Mouse (Mus musculus): ENCODE measurements around the gene Ddi2.

DNA sequence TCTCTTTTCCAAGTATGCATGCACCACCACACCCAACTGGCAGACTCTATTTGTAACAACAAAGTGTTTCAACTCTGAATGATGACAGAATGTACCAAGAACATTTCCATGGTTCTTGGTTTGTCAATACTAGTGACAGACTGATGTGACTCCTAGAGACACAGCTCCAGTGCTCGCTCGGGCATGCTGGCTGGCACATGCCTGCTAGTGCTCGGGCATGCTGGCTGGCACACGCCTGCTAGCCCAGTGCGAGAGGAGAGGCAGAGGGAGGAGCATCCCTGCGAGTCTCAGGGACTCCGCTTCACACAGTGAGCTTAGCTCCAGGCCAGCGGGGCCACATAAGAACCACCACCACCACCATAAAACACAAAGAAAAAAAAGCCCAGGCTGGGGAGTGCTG lies 28.5 kb downstream of the Ddi2 start:
- TF ChIP-seq CTCF (IDR thresholded peaks at IDR 0.05; ENCODE audit: borderline replicate concordance, insufficient read depth, low read depth, low read length) (no peak), POLR2A (IDR thresholded peaks at IDR 0.05; ENCODE audit: borderline replicate concordance, insufficient read depth, low read length) (no peak)
